In the genomic region with DNA sequence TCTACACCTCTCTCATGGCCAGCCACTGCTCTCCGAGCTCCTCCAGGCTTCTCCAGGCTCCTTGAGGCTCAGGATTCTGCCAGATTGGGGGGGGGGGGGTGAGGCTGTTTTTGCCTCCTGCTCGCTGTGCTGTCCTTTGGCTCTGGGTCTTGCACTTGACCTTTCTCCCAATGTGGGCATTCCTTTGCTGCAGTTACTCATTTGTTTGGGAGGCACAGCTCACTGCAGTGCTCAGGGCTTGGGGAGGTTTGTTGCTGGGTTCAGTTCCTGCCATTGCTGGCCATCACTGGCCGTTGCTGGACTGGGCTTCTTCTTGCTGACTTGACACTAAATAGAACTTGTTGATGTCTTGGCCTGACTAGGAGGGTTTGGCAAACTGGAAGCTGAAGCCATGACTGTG, we compare ENCODE assay signal across 11 mouse cellular contexts.
"Had no signal": no experiment of that assay in that cellular context is flagged by ENCODE, and none has a peak within 500 bp of the region (broad histone marks: within the 10 kb centered on the region; RNA-seq: fewer than 3 reads in every experiment).

No protein-coding gene starts in this region.

- H3K4me3 ChIP-seq: layer of hippocampus, adult 2 months; limb, embryonic 13.5 days; midbrain, embryonic 12.5 days; neural tube, embryonic 13.5 days had no signal

- H3K27ac ChIP-seq: layer of hippocampus, adult 2 months; limb, embryonic 13.5 days; liver, embryonic 14.5 days; midbrain, embryonic 12.5 days; neural tube, embryonic 13.5 days; stomach, postnatal 0 days had no signal

- DNase-seq: kidney, postnatal 4 days; left cerebral cortex, postnatal 4 days; lung, adult 18-20 months; right cerebral cortex, postnatal 14 days; thymus, postnatal 4 days had no signal
